Mouse (Mus musculus) erythroblast, embryonic 14.5 days (primary cell): ENCODE data around the gene Olfr419.

Source experiments
- GATA1 ChIP-seq: IDR thresholded peaks from 2 replicates; pipeline ENCODE4 v1.6.1; 2012; ENCODE audit warnings: low read length, inconsistent platforms, mixed read lengths
- TAL1 ChIP-seq: IDR thresholded peaks from 3 replicates; pipeline ENCODE4 v1.6.1; 2012; ENCODE audit warnings: low read length, inconsistent platforms, mixed read lengths

- TF ChIP-seq GATA1 (no peak), TAL1 (no peak)
Observed at GRCm38 (mm10) chr1:174250376-174250775, 1.5 kb downstream of the Olfr419 start.
